Mouse (Mus musculus): ENCODE data around the gene Irak2.

- TF ChIP-seq CTCF (IDR thresholded peaks at IDR 0.05; ENCODE audit: control insufficient read depth, insufficient read depth, insufficient read length) (no peak), MYOD1 (IDR thresholded peaks at IDR 0.05; ENCODE audit: control insufficient read depth, insufficient read length, low read depth) (no peak)
Measured at GRCm38 (mm10) chr6:113717541-113717940, 79.3 kb downstream of the Irak2 start.

Data from C2C12 (cell line).